Mouse (Mus musculus) hindbrain, embryonic 10.5 days (tissue): ENCODE measurements around the gene Naa50. TPM values are rescaled to one million over a fixed set of nuclear protein-coding genes. Genes with fewer than 3 reads are reported as not detected.
A peak's percentile ranks its signal among the peaks of the same experiment; 100 is the strongest.

Experiments used
- DNase-seq: peaks from one replicate; pipeline ENCODE4 v3.0.0-alpha.2; 2017; ENCODE audit warnings: low spot score
- H3K27ac ChIP-seq: fragments of 300-500 bp; sonication (generic); 2 replicates; pipeline ENCODE4 v1.5.1; 2016; ENCODE audit warnings: mild to moderate bottlenecking, moderate library complexity
- H3K27me3 ChIP-seq: fragments of 300-500 bp; sonication (generic); 2 replicates; pipeline ENCODE4 v1.6.1; 2016; ENCODE audit warnings: mild to moderate bottlenecking; ENCODE audit not compliant: poor library complexity, insufficient read depth, severe bottlenecking
- H3K36me3 ChIP-seq: fragments of 300-500 bp; sonication (generic); 2 replicates; pipeline ENCODE4 v1.6.1; 2016; ENCODE audit warnings: mild to moderate bottlenecking, moderate library complexity
- H3K4me1 ChIP-seq: fragments of 300-500 bp; sonication (generic); replicated peaks from 2 replicates; pipeline ENCODE4 v1.6.1; 2016; ENCODE audit warnings: mild to moderate bottlenecking
- H3K4me3 ChIP-seq: fragments of 300-500 bp; sonication (generic); 2 replicates; pipeline ENCODE4 v1.5.1; 2016; ENCODE audit warnings: mild to moderate bottlenecking, moderate library complexity
- H3K9me3 ChIP-seq: fragments of 300-500 bp; sonication (generic); 2 replicates; pipeline ENCODE4 v1.6.1; 2016; ENCODE audit warnings: mild to moderate bottlenecking, moderate library complexity
- WGBS: fragments of 180-500 bp; shearing (Covaris S2); methylation state at CpG from one replicate; pipeline ENCODE4 v1.1.7; 2016; 5-methylcytosine and 5-hydroxymethylcytosine counted together
- polyA plus RNA-seq: library from polyadenylated mRNA; unstranded; fragments of >200 nt; fragmentation: Nextera tagmentation; extraction: Ambion mirVana; gene quantifications from 2 replicates; pipeline ENCODE4 v1.2.1, GENCODE M21; 2016

The Naa50 gene
- polyA plus RNA-seq, 1 experiment from 2014 or later, result 78.0 TPM

- Histone ChIP-seq H3K27ac (no peak overlapping the region), H3K36me3 (peaks cover 50% of the 10 kb centered on the region), H3K9me3 (no peaks in the 10 kb centered on the region), H3K4me1 (no peaks in the 10 kb centered on the region), H3K4me3 (no peak overlapping the region), H3K27me3 (no peaks in the 10 kb centered on the region)
- 95% methylated on average over 7 of the region's 7 CpGs for WGBS
- DNase-seq, result no peak
These were observed 19.7 kb downstream of the Naa50 start for GRCm38 (mm10) chr16:44159325-44159724.

GRCm38 (mm10) chr16:44163831-44164230, 24.2 kb downstream of the Naa50 start:
- Histone ChIP-seq H3K27me3 (no peaks in the 10 kb centered on the region), H3K4me1 (no peaks in the 10 kb centered on the region), H3K36me3 (peaks cover 25% of the 10 kb centered on the region), H3K9me3 (no peaks in the 10 kb centered on the region), H3K27ac (no peak overlapping the region), H3K4me3 (no peak overlapping the region)
- 84% methylated on average over 2 of the region's 2 CpGs for WGBS
- no peak for DNase-seq

- Histone ChIP-seq H3K4me1 (no peaks in the 10 kb centered on the region), H3K36me3 (peaks cover 12% of the 10 kb centered on the region; the same call in 1 of the 2 replicates), H3K27ac (no peak overlapping the region), H3K9me3 (no peaks in the 10 kb centered on the region), H3K4me3 (no peak overlapping the region), H3K27me3 (no peaks in the 10 kb centered on the region)
- WGBS, result 59% methylated on average over 3 of the region's 3 CpGs
- DNase-seq, result no peak
These were observed 25.6 kb downstream of the Naa50 start for GRCm38 (mm10) chr16:44165182-44165581.

GRCm38 (mm10) chr16:44168990-44169389, 29.4 kb downstream of the Naa50 start:
- Histone ChIP-seq H3K27me3 (no peaks in the 10 kb centered on the region), H3K9me3 (no peaks in the 10 kb centered on the region), H3K36me3 (no peaks in the 10 kb centered on the region), H3K4me3 (no peak overlapping the region), H3K4me1 (peaks cover 9% of the 10 kb centered on the region), H3K27ac (no peak overlapping the region)
- 92% methylated on average over 4 of the region's 4 CpGs for whole genome bisulfite sequencing
- no peak for DNase-seq

- no peaks in the 10 kb centered on the region for H3K27me3 ChIP-seq
- WGBS, result 2% methylated on average over 26 of the region's 26 CpGs
- H3K27ac ChIP-seq, result peak overlapping the region; percentile 97
- H3K9me3 ChIP-seq, result no peaks in the 10 kb centered on the region
- no peaks in the 10 kb centered on the region for H3K36me3 ChIP-seq
- DNase-seq, result peak; percentile 99
- H3K4me1 ChIP-seq, result peaks cover 22% of the 10 kb centered on the region
- H3K4me3 ChIP-seq, result peak overlapping the region; percentile 86
These were observed 32.9 kb downstream of the Naa50 start for GRCm38 (mm10) chr16:44172297-44173154.

GRCm38 (mm10) chr16:44173155-44173941, 33.7 kb downstream of the Naa50 start, which contains the start of gene Usf3:
Gene Usf3 (plus strand): TSS chr16:44173246.
- H3K27me3 ChIP-seq, result no peaks in the 10 kb centered on the region
- WGBS, result under 1% methylated on average over 58 of the region's 77 CpGs
- no peak for DNase-seq
- peak within 1 kb of the TSS; percentile 97 for H3K27ac ChIP-seq
- H3K9me3 ChIP-seq, result no peaks in the 10 kb centered on the region
- H3K4me3 ChIP-seq, result peak within 1 kb of the TSS; percentile 86
- peaks cover 22% of the 10 kb centered on the region for H3K4me1 ChIP-seq
- peaks cover 2% of the 10 kb centered on the region; the same call in 1 of the 2 replicates for H3K36me3 ChIP-seq

- H3K27ac ChIP-seq, result peak overlapping the region; percentile 97
- H3K9me3 ChIP-seq, result no peaks in the 10 kb centered on the region
- no peaks in the 10 kb centered on the region for H3K27me3 ChIP-seq
- DNase-seq, result no peak
- peaks cover 9% of the 10 kb centered on the region; the same call in 1 of the 2 replicates for H3K36me3 ChIP-seq
- peak overlapping the region; percentile 86 for H3K4me3 ChIP-seq
- 32% methylated on average over 7 of the region's 7 CpGs for WGBS
- H3K4me1 ChIP-seq, result peaks cover 22% of the 10 kb centered on the region
These were observed 34.4 kb downstream of the Naa50 start for GRCm38 (mm10) chr16:44173966-44174530.

GRCm38 (mm10) chr16:44175001-44175400, 35.4 kb downstream of the Naa50 start:
- H3K36me3 ChIP-seq, result peaks cover 13% of the 10 kb centered on the region; the same call in 1 of the 2 replicates
- H3K9me3 ChIP-seq, result no peaks in the 10 kb centered on the region
- no peak overlapping the region for H3K4me3 ChIP-seq
- no peak for DNase-seq
- no peak overlapping the region for H3K27ac ChIP-seq
- H3K27me3 ChIP-seq, result no peaks in the 10 kb centered on the region
- peaks cover 22% of the 10 kb centered on the region for H3K4me1 ChIP-seq
- WGBS, result 85% methylated on average over 1 of the region's 1 CpGs

GRCm38 (mm10) chr16:44176511-44176910, 36.9 kb downstream of the Naa50 start:
- Histone ChIP-seq H3K36me3 (peaks cover 20% of the 10 kb centered on the region), H3K4me1 (peaks cover 22% of the 10 kb centered on the region), H3K9me3 (no peaks in the 10 kb centered on the region), H3K27me3 (no peaks in the 10 kb centered on the region), H3K4me3 (no peak overlapping the region), H3K27ac (no peak overlapping the region)
- 98% methylated on average over 2 of the region's 2 CpGs for WGBS
- no peak for DNase-seq

GRCm38 (mm10) chr16:44178555-44178954, 38.9 kb downstream of the Naa50 start:
- H3K27ac ChIP-seq, result no peak overlapping the region
- no peak for DNase-seq
- no peak overlapping the region for H3K4me3 ChIP-seq
- no peaks in the 10 kb centered on the region for H3K27me3 ChIP-seq
- H3K36me3 ChIP-seq, result peaks cover 26% of the 10 kb centered on the region
- peaks cover 17% of the 10 kb centered on the region for H3K4me1 ChIP-seq
- no peaks in the 10 kb centered on the region for H3K9me3 ChIP-seq
- 76% methylated on average over 1 of the region's 1 CpGs for WGBS

- Histone ChIP-seq H3K27ac (no peak overlapping the region), H3K4me1 (no peaks in the 10 kb centered on the region), H3K9me3 (no peaks in the 10 kb centered on the region), H3K4me3 (no peak overlapping the region), H3K27me3 (no peaks in the 10 kb centered on the region), H3K36me3 (peaks cover 27% of the 10 kb centered on the region)
- 94% methylated on average over 1 of the region's 1 CpGs for WGBS
- DNase-seq, result no peak
These were observed 43.0 kb downstream of the Naa50 start for GRCm38 (mm10) chr16:44182597-44182996.

GRCm38 (mm10) chr16:44184769-44185168, 45.1 kb downstream of the Naa50 start:
- Histone ChIP-seq H3K27ac (no peak overlapping the region), H3K4me3 (no peak overlapping the region), H3K9me3 (peaks cover 3% of the 10 kb centered on the region; the same call in 1 of the 2 replicates), H3K4me1 (no peaks in the 10 kb centered on the region), H3K27me3 (no peaks in the 10 kb centered on the region), H3K36me3 (peaks cover 27% of the 10 kb centered on the region)
- no peak for DNase-seq
- 76% methylated on average over 3 of the region's 3 CpGs for WGBS
